Mouse (Mus musculus): Measurements from ENCODE around the gene Nol4l. TPM values are rescaled to one million over a fixed set of nuclear protein-coding genes. Genes with fewer than 3 reads are reported as not detected.

The Nol4l gene
- total and polyA plus RNA-seq, 3 experiments: 4.4 to 7.1 TPM; not detected in 1

GRCm38 (mm10) chr2:153496301-153496700 is 33.5 kb downstream of the Nol4l start:
- Histone ChIP-seq H3K36me3 (ENCODE audit: control insufficient read depth in 1 of 2, insufficient read depth in 2 of 2, low read length in 2 of 2) (peaks cover 0 to 34% of the 10 kb centered on the region in 2 experiments; a peak in 2 of 4 replicates), H3K27ac (ENCODE audit: control insufficient read depth, low read depth, low read length) (peak overlapping the region; percentile 92), H3K27me3 (ENCODE audit: control insufficient read depth in 1 of 2, insufficient read depth in 2 of 2, low read length in 2 of 2) (no peaks in the 10 kb centered on the region), H3K4me3 (ENCODE audit: control insufficient read depth in 1 of 2, insufficient read depth in 1 of 2, low read depth in 2 of 2, low read length in 2 of 2) (no peak overlapping the region), H3K79me2 (ENCODE audit: control insufficient read depth, insufficient read depth, low read length, poor library complexity) (peaks cover 8% of the 10 kb centered on the region), H3K4me1 (ENCODE audit: control insufficient read depth in 1 of 2, insufficient read depth in 2 of 2, low read length in 2 of 2) (peaks cover 19 to 45% of the 10 kb centered on the region in 2 experiments), H3K9ac (ENCODE audit: control insufficient read depth, low read depth, low read length, poor library complexity, severe bottlenecking) (no peak overlapping the region), H3K9me3 (replicated peaks; ENCODE audit: insufficient read depth, low read length) (no peaks in the 10 kb centered on the region)
- DNase-seq (ENCODE audit: low read depth, low spot score): peak; percentile 30
- peak; percentile 73 for TF ChIP-seq USF1 (IDR thresholded peaks at IDR 0.05; ENCODE audit: low read depth, low read length)
- TF ChIP-seq ZC3H11A (IDR thresholded peaks at IDR 0.05; ENCODE audit: low read depth, low read length): no peak

DNA sequence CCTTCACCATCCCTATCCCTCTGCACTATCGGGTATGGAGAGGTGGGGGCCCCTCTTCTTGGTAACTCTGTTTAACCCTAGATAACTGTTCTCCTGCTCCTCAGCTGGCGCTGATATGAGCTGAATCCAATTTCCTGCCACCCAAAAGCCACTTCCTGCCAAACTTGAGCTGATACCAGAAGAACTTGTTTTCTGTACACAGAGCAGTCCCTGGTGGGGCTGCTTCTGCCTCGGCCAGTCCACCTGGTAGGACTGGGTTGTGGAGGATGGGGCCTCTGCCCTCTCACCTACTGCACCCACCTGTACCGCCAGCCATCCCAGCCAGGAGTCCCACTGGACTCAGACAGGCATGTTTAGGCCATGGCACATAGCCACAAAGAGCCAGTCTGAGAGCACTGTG is 34.0 kb downstream of the Nol4l start:
- peak; percentile 91 for DNase-seq (ENCODE audit: low read depth, low spot score)
- Histone ChIP-seq H3K9me3 (replicated peaks; ENCODE audit: insufficient read depth, low read length) (no peaks in the 10 kb centered on the region), H3K27me3 (ENCODE audit: control insufficient read depth in 1 of 2, insufficient read depth in 2 of 2, low read length in 2 of 2) (no peaks in the 10 kb centered on the region), H3K79me2 (ENCODE audit: control insufficient read depth, insufficient read depth, low read length, poor library complexity) (peaks cover 8% of the 10 kb centered on the region), H3K4me3 (ENCODE audit: control insufficient read depth in 1 of 2, insufficient read depth in 1 of 2, low read depth in 2 of 2, low read length in 2 of 2) (no peak overlapping the region), H3K36me3 (ENCODE audit: control insufficient read depth in 1 of 2, insufficient read depth in 2 of 2, low read length in 2 of 2) (peaks cover 0 to 38% of the 10 kb centered on the region in 2 experiments; a peak in 2 of 4 replicates), H3K9ac (ENCODE audit: control insufficient read depth, low read depth, low read length, poor library complexity, severe bottlenecking) (no peak overlapping the region; the same call in 1 of the 2 replicates), H3K27ac (ENCODE audit: control insufficient read depth, low read depth, low read length) (peak overlapping the region; percentile 92), H3K4me1 (ENCODE audit: control insufficient read depth in 1 of 2, insufficient read depth in 2 of 2, low read length in 2 of 2) (peaks cover 22 to 50% of the 10 kb centered on the region in 2 experiments)
- TF ChIP-seq MYB (IDR thresholded peaks at IDR 0.05; ENCODE audit: low read depth, low read length): peak; percentile 64
- TF ChIP-seq E2F4 (IDR thresholded peaks at IDR 0.05; ENCODE audit: borderline replicate concordance, low read depth, low read length): no peak
- no peak for TF ChIP-seq MAX (IDR thresholded peaks at IDR 0.05; ENCODE audit: low read length)
- no peak for TF ChIP-seq MAFK (IDR thresholded peaks at IDR 0.05; ENCODE audit: borderline replicate concordance, low read depth, low read length)
- no peak for TF ChIP-seq RAD21 (IDR thresholded peaks at IDR 0.05; ENCODE audit: low read depth, low read length)
- peak; percentile 62 for TF ChIP-seq ELF1 (IDR thresholded peaks at IDR 0.05; ENCODE audit: low read depth, low read length)
- peak; percentile 91 for TF ChIP-seq TAL1 (IDR thresholded peaks at IDR 0.05; ENCODE audit: low read length)
- peak; percentile 82 for TF ChIP-seq RCOR1 (IDR thresholded peaks at IDR 0.05; ENCODE audit: low read depth, low read length)
- TF ChIP-seq SIN3A (IDR thresholded peaks at IDR 0.05; ENCODE audit: low read length): peak; percentile 91
- peak; percentile 98 for TF ChIP-seq TCF12 (IDR thresholded peaks at IDR 0.05; ENCODE audit: low read depth, low read length)
- TF ChIP-seq GATA1 (IDR thresholded peaks at IDR 0.05; ENCODE audit: low read depth, low read length): peak; percentile 94
- no peak for TF ChIP-seq USF1 (IDR thresholded peaks at IDR 0.05; ENCODE audit: low read depth, low read length)
- TF ChIP-seq ETS1 (IDR thresholded peaks at IDR 0.05; ENCODE audit: low read depth, low read length): peak; percentile 97
- TF ChIP-seq NRF1 (IDR thresholded peaks at IDR 0.05; ENCODE audit: insufficient read depth, low read depth, low read length, poor library complexity, severe bottlenecking): no peak
- peak; percentile 99 for TF ChIP-seq MAZ (IDR thresholded peaks at IDR 0.05; ENCODE audit: low read depth, low read length)
- 0 out of 2 replicates have a peak, but pooled peaks have one; percentile 31 for TF ChIP-seq MXI1 (IDR thresholded peaks at IDR 0.05; ENCODE audit: low read depth, low read length)
- no peak for TF ChIP-seq ZNF384 (IDR thresholded peaks at IDR 0.05; ENCODE audit: low read depth, low read length)
- 0 out of 2 replicates have a peak, but pooled peaks have one; percentile 45 for TF ChIP-seq BHLHE40 (IDR thresholded peaks at IDR 0.05; ENCODE audit: borderline replicate concordance, low read depth, low read length)
- TF ChIP-seq UBTF (IDR thresholded peaks at IDR 0.05; ENCODE audit: borderline replicate concordance, insufficient read depth, low read depth, low read length): no peak
- no peak for TF ChIP-seq SMC3 (IDR thresholded peaks at IDR 0.05; ENCODE audit: low read depth, low read length)
- TF ChIP-seq CHD1 (IDR thresholded peaks at IDR 0.05; ENCODE audit: low read depth, low read length): no peak
- 0 out of 2 replicates have a peak, but pooled peaks have one; percentile 15 for TF ChIP-seq TBP (IDR thresholded peaks at IDR 0.05; ENCODE audit: low read depth, low read length)
- TF ChIP-seq KAT2A (conservative IDR thresholded peaks at IDR 0.05; ENCODE audit: low read depth, low read length): no peak
- TF ChIP-seq MEF2A (IDR thresholded peaks at IDR 0.05; ENCODE audit: extremely low read depth, insufficient replicate concordance, low read depth, low read length, poor library complexity, severe bottlenecking): no peak
- no peak for TF ChIP-seq ZKSCAN1 (IDR thresholded peaks at IDR 0.05; ENCODE audit: low read depth, low read length)
- peak; percentile 94 to 96 for TF ChIP-seq EP300 (IDR thresholded peaks at IDR 0.05; ENCODE audit: low read depth in 1 of 2, low read length in 2 of 2)
- peak; percentile 46; the same call in 1 of the 2 replicates for TF ChIP-seq HCFC1 (IDR thresholded peaks at IDR 0.05; ENCODE audit: low read depth, low read length)
- no peak for TF ChIP-seq JUND (IDR thresholded peaks at IDR 0.05; ENCODE audit: low read depth, low read length)
- TF ChIP-seq CTCF (IDR thresholded peaks at IDR 0.05 in 2 of 3, conservative IDR thresholded peaks at IDR 0.05 in 1 of 3; ENCODE audit: control insufficient read depth in 1 of 3, insufficient read depth in 1 of 3, low read depth in 2 of 3, low read length in 3 of 3, poor library complexity in 1 of 3, severe bottlenecking in 1 of 3): no peak
- TF ChIP-seq GABPA (IDR thresholded peaks at IDR 0.05; ENCODE audit: low read depth, low read length): no peak

All from MEL (cell line).